Mouse (Mus musculus) megakaryocyte, embryonic 14.5 days (primary cell): ENCODE data around the gene Jmjd8. TPM values are rescaled to one million over a fixed set of nuclear protein-coding genes. Genes with fewer than 3 reads are reported as not detected.

ENCODE experiments used
- H3K27me3 ChIP-seq: replicated peaks from 2 replicates; pipeline ENCODE3; 2012; ENCODE audit warnings: inconsistent platforms
- H3K36me3 ChIP-seq: replicated peaks from 2 replicates; pipeline ENCODE3; 2012; ENCODE audit warnings: low read length, inconsistent platforms, mixed read lengths
- H3K4me1 ChIP-seq: 2 replicates; pipeline ENCODE4 v1.6.1; 2012; ENCODE audit warnings: inconsistent platforms
- H3K4me3 ChIP-seq: replicated peaks from 2 replicates; pipeline ENCODE3; 2012; ENCODE audit warnings: moderate library complexity, mild to moderate bottlenecking, inconsistent platforms
- H3K9me3 ChIP-seq: 2 replicates; pipeline ENCODE4 v1.6.1; 2012; ENCODE audit warnings: inconsistent platforms
- FLI1 ChIP-seq: IDR thresholded peaks from 2 replicates; pipeline ENCODE4 v1.6.1; 2012; ENCODE audit warnings: low read length, inconsistent platforms, mixed read lengths
- GATA1 ChIP-seq: IDR thresholded peaks from 3 replicates; pipeline ENCODE4 v1.6.1; 2012; ENCODE audit warnings: mixed read lengths, low read length, inconsistent platforms, borderline replicate concordance
- polyA plus RNA-seq: library from polyadenylated mRNA; stranded (reverse); fragments of >175 nt; gene quantifications from 2 replicates; pipeline ENCODE4 v1.2.3, GENCODE M21; 2012; ENCODE audit warnings: low replicate concordance; ENCODE audit not compliant: insufficient read depth

The Jmjd8 gene
- polyA plus RNA-seq, 1 experiment, result 7.8 TPM

DNA sequence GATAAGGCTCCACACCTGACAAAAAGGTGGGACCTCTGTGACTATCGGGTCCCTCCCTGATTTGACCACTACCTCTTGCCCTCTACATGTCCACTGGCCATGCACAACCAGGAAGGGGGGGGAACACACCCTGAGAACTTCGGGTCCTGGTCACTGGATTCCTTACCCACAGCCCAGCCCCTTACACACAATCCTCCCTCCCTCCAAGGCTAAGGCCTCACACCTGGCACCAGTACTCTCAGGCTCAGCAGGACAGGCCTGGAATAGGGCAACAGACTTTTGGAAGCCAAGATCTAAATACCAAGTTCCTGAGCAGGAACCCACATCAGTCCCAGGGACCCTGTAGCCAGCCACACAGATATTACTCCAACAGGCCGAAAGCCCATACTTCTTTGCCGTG lies 10.2 kb downstream of the Jmjd8 start:
- Histone ChIP-seq H3K36me3 (peaks cover 90% of the 10 kb centered on the region), H3K9me3 (no peaks in the 10 kb centered on the region), H3K27me3 (no peaks in the 10 kb centered on the region), H3K4me1 (peaks cover 97% of the 10 kb centered on the region), H3K4me3 (no peak overlapping the region)
- no peak for TF ChIP-seq GATA1
- TF ChIP-seq FLI1, result no peak

GRCm38 (mm10) chr17:25839455-25840235 lies 11.0 kb downstream of the Jmjd8 start:
- Histone ChIP-seq H3K36me3 (peaks cover 85% of the 10 kb centered on the region), H3K9me3 (no peaks in the 10 kb centered on the region), H3K4me3 (no peak overlapping the region), H3K27me3 (no peaks in the 10 kb centered on the region), H3K4me1 (peaks cover 95% of the 10 kb centered on the region)
- TF ChIP-seq FLI1 (no peak), GATA1 (no peak)

DNA sequence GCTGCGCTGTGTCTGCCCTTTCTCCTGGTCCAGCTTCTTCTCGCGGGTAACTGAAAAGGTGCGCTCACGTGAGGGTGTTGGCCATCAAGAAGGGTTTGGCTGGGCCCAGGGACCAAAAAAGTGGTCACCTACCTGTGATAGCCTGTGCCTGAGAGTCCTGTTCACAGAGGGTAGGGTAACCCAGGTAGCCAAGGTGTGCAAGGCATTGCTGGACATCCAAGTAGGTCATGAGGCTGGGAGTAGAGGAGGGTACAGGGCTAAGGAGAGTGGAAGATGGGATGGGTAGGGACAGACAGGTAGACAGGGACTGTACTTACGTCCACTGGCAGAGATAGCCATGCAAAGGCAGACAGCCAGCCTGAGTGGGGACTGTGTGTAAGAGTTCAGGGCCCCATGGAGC lies 11.9 kb downstream of the Jmjd8 start:
- Histone ChIP-seq H3K36me3 (peaks cover 82% of the 10 kb centered on the region), H3K4me3 (peak overlapping the region; percentile 55), H3K27me3 (no peaks in the 10 kb centered on the region), H3K4me1 (peaks cover 95% of the 10 kb centered on the region), H3K9me3 (no peaks in the 10 kb centered on the region)
- TF ChIP-seq FLI1 (no peak), GATA1 (no peak)

- Histone ChIP-seq H3K36me3 (peaks cover 82% of the 10 kb centered on the region), H3K4me1 (peaks cover 93% of the 10 kb centered on the region), H3K9me3 (no peaks in the 10 kb centered on the region), H3K4me3 (peak within 1 kb of the TSS; percentile 55), H3K27me3 (no peaks in the 10 kb centered on the region)
- TF ChIP-seq FLI1 (no peak), GATA1 (no peak)
Observed at GRCm38 (mm10) chr17:25841117-25841880, 12.6 kb downstream of the Jmjd8 start, which contains the start of gene Gm20683. Gm20683 (minus strand) TSS chr17:25841763.

- H3K27me3 ChIP-seq, result no peaks in the 10 kb centered on the region
- TF ChIP-seq GATA1 (no peak), FLI1 (no peak)
- no peak overlapping the region for H3K4me3 ChIP-seq
- H3K4me1 ChIP-seq, result peaks cover 81% of the 10 kb centered on the region
- H3K9me3 ChIP-seq, result no peaks in the 10 kb centered on the region
- peaks cover 81% of the 10 kb centered on the region for H3K36me3 ChIP-seq
Observed at GRCm38 (mm10) chr17:25842509-25842908, 13.8 kb downstream of the Jmjd8 start.

DNA sequence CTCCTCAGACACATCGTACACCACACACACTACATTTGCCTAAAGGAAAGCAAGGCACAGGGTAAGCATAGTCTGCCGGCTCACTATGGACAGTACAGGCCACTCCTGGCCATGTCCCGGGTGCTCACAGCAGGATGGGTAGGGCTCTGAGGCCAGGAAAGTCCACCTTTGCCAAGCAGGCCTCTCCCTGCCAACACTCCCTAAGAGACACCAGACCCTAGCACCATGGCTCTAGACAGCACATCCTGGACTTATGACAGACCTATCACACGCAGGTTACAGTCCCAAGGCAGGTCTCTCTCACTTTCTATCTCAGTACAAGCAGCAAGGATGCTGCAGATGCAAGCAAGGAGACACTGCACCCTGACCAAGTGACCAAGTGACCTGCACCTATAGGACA lies 14.5 kb downstream of the Jmjd8 start:
- no peak for TF ChIP-seq GATA1
- no peak for TF ChIP-seq FLI1
- no peaks in the 10 kb centered on the region for H3K9me3 ChIP-seq
- H3K4me3 ChIP-seq, result peak overlapping the region; percentile 99
- peaks cover 75% of the 10 kb centered on the region for H3K4me1 ChIP-seq
- no peaks in the 10 kb centered on the region for H3K27me3 ChIP-seq
- H3K36me3 ChIP-seq, result peaks cover 81% of the 10 kb centered on the region

GRCm38 (mm10) chr17:25843636-25844395 lies 15.1 kb downstream of the Jmjd8 start:
- Histone ChIP-seq H3K9me3 (no peaks in the 10 kb centered on the region), H3K36me3 (peaks cover 82% of the 10 kb centered on the region), H3K4me3 (peak overlapping the region; percentile 99), H3K27me3 (no peaks in the 10 kb centered on the region), H3K4me1 (peaks cover 70% of the 10 kb centered on the region)
- TF ChIP-seq GATA1, result no peak

DNA sequence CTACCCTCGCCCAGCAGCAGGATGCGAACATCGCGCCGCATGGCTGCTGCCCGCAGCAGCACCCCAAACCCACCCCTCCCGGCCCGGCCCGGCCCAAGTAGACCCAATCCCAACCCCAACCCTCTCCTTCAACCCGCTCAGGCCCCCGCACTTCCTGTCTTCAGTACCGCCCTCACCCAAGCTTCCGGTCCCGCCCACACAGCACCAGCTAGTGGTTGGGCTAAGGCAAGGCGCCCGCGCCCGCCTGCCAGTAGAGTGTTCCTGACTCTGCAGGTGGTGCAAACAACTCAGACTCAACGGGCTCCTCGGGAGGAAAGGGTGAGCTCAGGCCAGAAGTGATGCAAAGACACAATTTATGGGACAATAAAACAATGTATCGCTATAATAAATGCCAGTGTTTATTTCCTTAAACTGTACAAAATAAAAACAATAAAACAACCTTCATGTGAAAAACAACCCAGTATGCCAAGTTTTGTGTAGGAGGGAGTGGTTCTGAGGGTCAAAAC lies 15.8 kb downstream of the Jmjd8 start, which contains the start of gene Rhot2:
Gene Rhot2 (minus strand): TSS at position 456 of the 506 bp plus-strand sequence.
- H3K4me1 ChIP-seq, result peaks cover 64% of the 10 kb centered on the region
- H3K36me3 ChIP-seq, result peaks cover 82% of the 10 kb centered on the region
- no peaks in the 10 kb centered on the region for H3K27me3 ChIP-seq

GRCm38 (mm10) chr17:25860229-25860628 lies 31.6 kb downstream of the Jmjd8 start:
- Histone ChIP-seq H3K27me3 (no peaks in the 10 kb centered on the region), H3K4me1 (peaks cover 60% of the 10 kb centered on the region), H3K4me3 (peak overlapping the region; percentile 97), H3K36me3 (peaks cover 39% of the 10 kb centered on the region), H3K9me3 (no peaks in the 10 kb centered on the region)
- TF ChIP-seq FLI1, result no peak
- TF ChIP-seq GATA1, result no peak

More for the DNA sequence above, 15.8 kb downstream of the Jmjd8 start, which contains the start of gene Rhot2:
- Histone ChIP-seq H3K9me3 (no peaks in the 10 kb centered on the region), H3K4me3 (peak within 1 kb of the TSS; percentile 99)
- TF ChIP-seq GATA1 (no peak), FLI1 (peak; percentile 78; the same call in 1 of the 2 replicates)
